Mouse (Mus musculus) stomach, postnatal 0 days (tissue): Measurements from ENCODE around the gene Gstp3.

ENCODE experiments used
- CTCF ChIP-seq: IDR thresholded peaks from 2 replicates; pipeline ENCODE4 v1.5.1; 2016; ENCODE audit warnings: antibody characterized with exemption, low read depth, mild to moderate bottlenecking, moderate library complexity
- EP300 ChIP-seq: optimal IDR thresholded peaks from 2 replicates; pipeline ENCODE3; 2016; ENCODE audit warnings: antibody characterized with exemption

GRCm38 (mm10) chr19:4094774-4095303 is 35.5 kb upstream of the Gstp3 start:
- TF ChIP-seq EP300 (no peak), CTCF (no peak)
